Mouse (Mus musculus): ENCODE measurements around the gene Mrpl27. TPM values are rescaled to one million over a fixed set of nuclear protein-coding genes. Genes with fewer than 3 reads are reported as not detected.

The Mrpl27 gene
- polyA plus RNA-seq, 1 experiment, result 59.9 TPM

DNA sequence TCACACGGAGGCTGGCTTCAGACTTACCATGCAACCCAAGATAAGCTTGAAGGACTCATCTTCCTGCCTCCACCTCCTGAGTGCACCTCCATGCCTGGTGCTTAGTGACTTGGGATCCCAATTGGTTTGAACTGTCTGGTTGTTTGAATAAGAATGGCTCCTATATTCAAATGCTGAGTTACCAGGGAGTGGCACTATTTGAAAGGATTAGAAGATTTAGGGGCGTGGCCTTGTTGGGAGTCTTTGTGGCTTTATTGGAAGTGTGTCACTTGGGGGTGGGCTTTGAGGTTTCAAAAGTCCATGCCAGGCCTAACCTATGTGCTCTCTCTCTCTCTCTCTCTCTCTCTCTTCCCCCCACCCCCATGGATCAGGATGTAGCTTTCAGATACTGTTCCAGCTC lies 35.9 kb upstream of the Mrpl27 start:
- no peak overlapping the region for H3K4me3 ChIP-seq
- H3K79me2 ChIP-seq (ENCODE audit: control insufficient read depth, insufficient read depth), result no peaks in the 10 kb centered on the region
- no peak overlapping the region for H3K4me2 ChIP-seq (ENCODE audit: low read depth)
- TF ChIP-seq CEBPB (IDR thresholded peaks at IDR 0.05; ENCODE audit: insufficient read depth, poor library complexity, severe bottlenecking), result no peak
- TF ChIP-seq TCF3 (IDR thresholded peaks at IDR 0.05; ENCODE audit: insufficient read length, low read depth), result no peak
- no peak for TF ChIP-seq POLR2A (IDR thresholded peaks at IDR 0.05; ENCODE audit: insufficient read length, low read depth)
- no peak for TF ChIP-seq TCF12 (IDR thresholded peaks at IDR 0.05; ENCODE audit: insufficient read depth, poor library complexity, severe bottlenecking)
- H3ac ChIP-seq (ENCODE audit: control insufficient read depth, insufficient read length), result no peak overlapping the region
- no peaks in the 10 kb centered on the region for H3K27me3 ChIP-seq (ENCODE audit: control insufficient read depth, insufficient read depth, insufficient read length)
- H3K36me3 ChIP-seq (ENCODE audit: control insufficient read depth, insufficient read depth), result no peaks in the 10 kb centered on the region

DNA sequence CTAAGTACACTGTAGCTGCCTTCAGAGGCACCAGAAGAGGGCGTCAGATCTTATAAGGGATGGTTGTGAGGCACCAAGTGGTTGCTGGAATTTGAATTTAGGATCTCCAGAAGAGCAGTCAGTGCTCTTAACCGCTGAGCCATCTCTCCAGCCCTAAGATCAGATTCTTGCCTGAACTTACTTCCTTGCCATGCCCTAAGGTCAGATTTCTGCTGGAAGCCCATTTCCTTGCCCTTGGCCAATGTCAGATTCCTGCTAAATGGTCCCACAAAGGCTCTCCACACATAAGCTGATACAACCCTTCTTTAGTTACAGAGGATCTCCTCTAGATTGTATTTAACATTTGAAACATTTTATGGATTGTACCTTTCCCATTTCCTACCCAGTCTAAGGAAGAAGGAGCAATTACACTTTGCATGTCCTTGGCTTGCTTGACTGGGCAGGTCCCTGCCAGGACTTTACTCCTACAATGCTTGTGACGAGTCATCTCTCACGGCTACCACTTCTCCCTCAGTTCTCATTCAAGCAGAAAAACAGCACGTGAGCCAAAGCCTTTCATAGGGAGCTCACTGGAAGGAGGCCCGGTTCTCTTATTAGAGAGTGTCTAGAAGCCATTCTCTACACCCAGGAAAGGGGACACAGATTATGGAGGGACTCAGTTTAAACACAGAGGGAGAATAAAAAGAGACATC lies 32.7 kb upstream of the Mrpl27 start:
- H3K79me2 ChIP-seq (ENCODE audit: control insufficient read depth, insufficient read depth), result no peaks in the 10 kb centered on the region
- TF ChIP-seq POLR2AphosphoS2 (IDR thresholded peaks at IDR 0.05; ENCODE audit: insufficient read length, low read depth) (no peak), CEBPB (IDR thresholded peaks at IDR 0.05; ENCODE audit: insufficient read depth, poor library complexity, severe bottlenecking) (no peak), REST (IDR thresholded peaks at IDR 0.05; ENCODE audit: insufficient read depth, insufficient read length) (no peak), POLR2A (IDR thresholded peaks at IDR 0.05; ENCODE audit: insufficient read length, low read depth) (no peak), E2F4 (IDR thresholded peaks at IDR 0.05; ENCODE audit: insufficient read depth) (no peak), TCF12 (IDR thresholded peaks at IDR 0.05; ENCODE audit: insufficient read depth, poor library complexity, severe bottlenecking) (no peak), MAX (IDR thresholded peaks at IDR 0.05; ENCODE audit: low read depth) (no peak), MYOG (IDR thresholded peaks at IDR 0.05; ENCODE audit: control insufficient read depth in 1 of 3, insufficient read depth in 1 of 3, insufficient read length in 2 of 3, low read depth in 2 of 3) (no peak), MYOD1 (IDR thresholded peaks at IDR 0.05; ENCODE audit: control insufficient read depth in 1 of 3, insufficient read length in 2 of 3, low read depth in 2 of 3) (no peak), SRF (IDR thresholded peaks at IDR 0.05; ENCODE audit: control insufficient read depth, insufficient read length, low read depth) (no peak), TCF3 (IDR thresholded peaks at IDR 0.05; ENCODE audit: insufficient read length, low read depth) (no peak), USF1 (IDR thresholded peaks at IDR 0.05; ENCODE audit: low read depth) (no peak)
- no peak overlapping the region for H3ac ChIP-seq (ENCODE audit: control insufficient read depth, insufficient read length)
- H3K27me3 ChIP-seq (ENCODE audit: control insufficient read depth, insufficient read depth, insufficient read length), result no peaks in the 10 kb centered on the region
- no peaks in the 10 kb centered on the region for H3K36me3 ChIP-seq (ENCODE audit: control insufficient read depth, insufficient read depth)
- no peak overlapping the region for H3K4me3 ChIP-seq
- no peak overlapping the region for H3K4me2 ChIP-seq (ENCODE audit: low read depth)

DNA sequence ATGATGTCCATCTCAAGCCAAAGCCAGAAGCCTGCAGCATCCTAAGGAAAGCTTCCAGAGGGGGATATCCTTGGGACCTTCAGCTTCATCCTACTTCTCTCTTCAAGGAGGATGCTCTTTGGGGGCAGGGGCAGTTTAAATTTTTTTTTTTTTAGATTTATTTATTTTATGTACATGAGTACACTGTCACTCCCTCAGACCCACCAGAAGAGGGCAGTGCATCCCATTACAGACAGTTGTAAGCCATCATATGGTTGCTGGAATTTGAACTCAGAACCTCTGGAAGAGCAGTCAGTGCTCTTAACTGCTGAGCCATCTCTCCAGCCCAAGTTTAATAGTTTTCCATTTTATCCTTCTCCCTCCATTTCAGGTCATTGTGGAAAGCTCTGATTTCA lies 32.1 kb upstream of the Mrpl27 start:
- no peak for TF ChIP-seq TCF12 (IDR thresholded peaks at IDR 0.05; ENCODE audit: insufficient read depth, poor library complexity, severe bottlenecking)
- TF ChIP-seq SRF (IDR thresholded peaks at IDR 0.05; ENCODE audit: control insufficient read depth, insufficient read length, low read depth), result no peak
- no peak for TF ChIP-seq TCF3 (IDR thresholded peaks at IDR 0.05; ENCODE audit: insufficient read length, low read depth)
- TF ChIP-seq CEBPB (IDR thresholded peaks at IDR 0.05; ENCODE audit: insufficient read depth, poor library complexity, severe bottlenecking), result no peak
- TF ChIP-seq POLR2AphosphoS2 (IDR thresholded peaks at IDR 0.05; ENCODE audit: insufficient read length, low read depth), result no peak
- no peak for TF ChIP-seq USF1 (IDR thresholded peaks at IDR 0.05; ENCODE audit: low read depth)
- no peak for TF ChIP-seq MYOD1 (IDR thresholded peaks at IDR 0.05; ENCODE audit: control insufficient read depth in 1 of 3, insufficient read length in 2 of 3, low read depth in 2 of 3)
- TF ChIP-seq MYOG (IDR thresholded peaks at IDR 0.05; ENCODE audit: control insufficient read depth in 1 of 3, insufficient read depth in 1 of 3, insufficient read length in 2 of 3, low read depth in 2 of 3), result no peak
- TF ChIP-seq REST (IDR thresholded peaks at IDR 0.05; ENCODE audit: insufficient read depth, insufficient read length), result no peak
- TF ChIP-seq POLR2A (IDR thresholded peaks at IDR 0.05; ENCODE audit: insufficient read length, low read depth), result no peak
- no peak for TF ChIP-seq E2F4 (IDR thresholded peaks at IDR 0.05; ENCODE audit: insufficient read depth)
- no peak for TF ChIP-seq MAX (IDR thresholded peaks at IDR 0.05; ENCODE audit: low read depth)
- Histone ChIP-seq H3K36me3 (ENCODE audit: control insufficient read depth, insufficient read depth) (no peaks in the 10 kb centered on the region), H3ac (ENCODE audit: control insufficient read depth, insufficient read length) (no peak overlapping the region), H3K79me2 (ENCODE audit: control insufficient read depth, insufficient read depth) (no peaks in the 10 kb centered on the region), H3K27me3 (ENCODE audit: control insufficient read depth, insufficient read depth, insufficient read length) (no peaks in the 10 kb centered on the region), H3K4me3 (no peak overlapping the region), H3K4me2 (ENCODE audit: low read depth) (no peak overlapping the region)

DNA sequence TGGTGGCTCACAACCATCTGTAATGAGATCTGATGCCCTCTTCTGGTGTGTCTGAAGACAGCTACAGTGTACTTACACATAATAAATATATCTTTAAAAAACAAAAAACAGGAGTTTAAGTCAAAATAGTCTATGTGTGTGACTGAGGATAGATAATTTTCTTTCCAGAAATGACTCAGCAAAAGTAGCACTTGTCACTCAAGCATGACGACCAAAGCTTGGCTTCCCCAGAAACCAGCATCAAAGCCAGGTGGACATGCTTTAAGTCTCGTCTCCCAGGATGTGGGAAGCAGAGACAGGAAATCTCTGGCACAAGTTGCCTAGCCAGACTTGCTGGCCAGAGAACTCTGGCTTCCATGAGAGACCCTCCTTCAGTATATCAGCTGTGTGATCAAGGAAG lies 31.4 kb upstream of the Mrpl27 start:
- Histone ChIP-seq H3K4me2 (ENCODE audit: low read depth) (no peak overlapping the region), H3ac (ENCODE audit: control insufficient read depth, insufficient read length) (no peak overlapping the region), H3K4me3 (no peak overlapping the region), H3K36me3 (ENCODE audit: control insufficient read depth, insufficient read depth) (no peaks in the 10 kb centered on the region), H3K27me3 (ENCODE audit: control insufficient read depth, insufficient read depth, insufficient read length) (no peaks in the 10 kb centered on the region), H3K79me2 (ENCODE audit: control insufficient read depth, insufficient read depth) (no peaks in the 10 kb centered on the region)
- no peak for TF ChIP-seq MAX (IDR thresholded peaks at IDR 0.05; ENCODE audit: low read depth)
- TF ChIP-seq TCF12 (IDR thresholded peaks at IDR 0.05; ENCODE audit: insufficient read depth, poor library complexity, severe bottlenecking), result no peak
- TF ChIP-seq MYOG (IDR thresholded peaks at IDR 0.05; ENCODE audit: control insufficient read depth in 1 of 3, insufficient read depth in 1 of 3, insufficient read length in 2 of 3, low read depth in 2 of 3), result no peak
- TF ChIP-seq POLR2AphosphoS2 (IDR thresholded peaks at IDR 0.05; ENCODE audit: insufficient read length, low read depth), result no peak
- TF ChIP-seq MYOD1 (IDR thresholded peaks at IDR 0.05; ENCODE audit: control insufficient read depth in 1 of 3, insufficient read length in 2 of 3, low read depth in 2 of 3), result no peak
- TF ChIP-seq POLR2A (IDR thresholded peaks at IDR 0.05; ENCODE audit: insufficient read length, low read depth), result no peak
- TF ChIP-seq REST (IDR thresholded peaks at IDR 0.05; ENCODE audit: insufficient read depth, insufficient read length), result no peak

Measured in myocyte (in vitro differentiated cells).